Mouse (Mus musculus) right cerebral cortex, postnatal 10 days (tissue): ENCODE measurements around the gene Ncl.
"Not testable (repeated sequence)": the region's sequence is repeated elsewhere in the genome, so short reads cannot be mapped to it uniquely, and the experiment has no call there.

Experiments
- DNase-seq, 2 experiments: peaks; one replicate each; pipeline ENCODE4 v3.0.0; 2021; ENCODE audit warnings: low spot score in 2 of 2

Ncl gene

DNA sequence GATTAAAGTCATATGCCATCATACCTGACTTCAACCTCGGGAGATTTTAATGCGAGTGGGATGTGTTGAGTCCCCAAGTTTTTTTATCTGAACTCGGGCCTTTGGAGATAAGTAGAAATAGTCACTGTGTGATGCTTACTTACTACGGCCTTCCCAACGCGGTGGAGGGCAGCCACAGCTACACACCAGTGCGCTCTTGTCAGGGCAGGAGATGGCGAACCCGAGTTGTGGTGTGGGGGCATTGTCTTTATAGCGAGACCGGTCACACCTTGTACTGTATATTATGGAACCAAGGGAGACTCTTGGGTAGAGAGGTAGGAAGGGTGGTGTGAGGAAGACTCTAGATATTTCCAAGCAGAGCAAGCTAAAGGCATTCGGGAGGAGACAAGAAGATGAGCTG, 1.2 kb upstream of the Ncl start:
- no peak for DNase-seq

DNA sequence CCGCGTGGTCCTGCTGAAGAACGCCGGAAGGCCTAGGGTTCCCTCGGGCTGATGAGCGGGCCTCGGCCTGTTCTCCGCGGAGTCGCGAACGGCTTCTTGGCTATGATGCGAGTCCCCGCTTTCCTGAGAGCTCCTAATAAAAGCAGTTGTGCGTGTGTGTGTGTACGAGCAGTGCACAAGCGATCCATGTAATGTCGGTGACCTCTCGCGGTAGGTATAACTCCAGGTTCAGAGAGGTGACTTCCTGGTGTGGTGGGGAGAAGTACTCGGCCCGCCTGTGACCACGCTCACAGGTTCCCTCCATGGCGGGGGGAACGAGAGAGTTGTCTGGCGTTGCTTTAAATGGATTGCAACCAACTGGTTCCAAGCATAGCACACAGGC, 589 bp upstream of the Ncl start:
- DNase-seq = no peak

DNA sequence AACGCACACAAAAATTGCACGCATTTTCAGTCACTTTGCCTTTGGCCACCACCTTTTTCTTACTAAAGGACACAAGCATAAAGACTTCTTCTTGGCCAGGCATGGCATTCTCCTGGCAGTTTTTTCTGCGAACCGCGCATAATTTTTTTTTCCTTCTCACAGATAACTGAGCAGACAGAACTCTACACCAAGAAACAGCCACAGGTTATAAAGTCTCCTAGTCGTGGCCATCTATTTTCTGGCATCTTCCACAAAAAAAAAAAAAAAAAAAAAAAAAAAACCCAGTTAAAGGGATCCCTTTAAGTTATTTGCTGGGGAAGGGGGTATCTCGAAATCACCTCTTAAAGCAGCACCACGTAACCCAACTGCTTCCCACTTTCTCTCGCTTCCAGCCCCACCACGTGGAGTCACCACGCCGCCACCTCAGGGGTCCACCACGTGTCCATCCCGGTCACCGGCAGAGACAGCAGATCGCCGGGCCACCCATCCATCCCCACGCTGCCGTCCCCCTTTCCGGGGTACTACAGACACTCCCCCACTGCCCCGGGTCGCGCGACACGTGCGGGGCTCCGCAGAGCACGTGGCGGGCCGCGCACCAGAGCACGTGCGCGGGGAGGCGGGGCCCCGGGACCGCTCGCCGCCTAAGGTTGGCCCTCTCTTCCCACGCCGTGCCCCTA, 833 bp downstream of the Ncl start:
- no peak for DNase-seq

DNA sequence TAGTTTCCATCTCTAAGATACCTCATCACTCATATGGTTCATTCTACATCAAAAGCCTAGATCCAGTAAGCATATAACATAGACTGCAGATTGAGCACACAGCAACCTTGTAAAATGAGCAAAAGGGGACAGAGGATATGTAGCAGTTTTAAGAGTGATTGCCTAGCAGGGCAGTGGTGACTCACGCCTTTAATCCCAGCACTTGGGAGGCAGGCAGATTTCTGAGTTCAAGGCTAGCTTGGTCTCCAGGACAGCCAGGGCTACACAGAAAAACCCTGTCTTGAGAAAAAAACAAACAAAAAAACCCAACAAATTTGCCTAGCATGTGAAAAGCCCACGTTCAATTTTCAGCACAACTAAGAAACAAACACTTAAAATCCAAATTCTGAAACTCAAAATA, 5.0 kb downstream of the Ncl start:
- DNase-seq = no peak

DNA sequence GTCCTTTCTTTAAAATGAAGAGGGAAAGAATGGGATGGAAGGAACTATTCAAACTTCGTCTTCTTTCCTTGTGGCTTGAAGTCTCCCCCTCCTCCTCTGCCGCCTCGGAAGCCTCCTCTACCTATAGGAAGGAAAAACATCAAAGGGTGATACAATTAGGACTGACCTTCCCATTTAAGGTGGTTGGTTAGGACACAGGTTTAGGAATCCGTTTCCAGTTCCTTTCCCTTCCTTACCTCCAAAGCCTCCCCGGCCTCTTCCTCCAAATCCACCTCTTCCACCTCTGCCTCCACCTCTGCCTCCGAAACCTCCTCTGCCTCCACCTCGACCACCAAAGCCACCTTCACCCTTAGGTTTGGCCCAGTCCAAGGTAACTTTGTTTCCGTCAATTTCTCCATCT, 8.6 kb downstream of the Ncl start:
- DNase-seq = no peak

DNA sequence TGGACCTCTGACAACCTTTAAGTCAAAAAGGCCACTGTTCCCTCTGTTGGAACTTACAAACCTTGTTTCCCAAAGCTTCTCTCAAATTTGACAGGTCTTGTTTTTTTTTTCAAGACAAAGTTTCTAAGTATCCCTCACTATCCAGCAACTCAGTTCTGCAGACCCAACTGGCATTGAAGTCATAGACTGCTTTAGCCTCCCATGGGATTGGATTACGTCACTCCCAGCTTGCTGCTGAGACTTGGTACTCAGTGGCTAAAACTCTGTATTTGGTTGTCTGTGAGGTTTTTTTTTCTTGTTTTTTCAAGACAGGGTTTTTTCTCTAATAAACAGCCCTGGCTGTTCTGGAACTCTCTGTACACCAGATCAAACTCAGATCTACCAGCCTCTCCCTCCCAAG, 9.5 kb downstream of the Ncl start:
- no peak for DNase-seq

DNA sequence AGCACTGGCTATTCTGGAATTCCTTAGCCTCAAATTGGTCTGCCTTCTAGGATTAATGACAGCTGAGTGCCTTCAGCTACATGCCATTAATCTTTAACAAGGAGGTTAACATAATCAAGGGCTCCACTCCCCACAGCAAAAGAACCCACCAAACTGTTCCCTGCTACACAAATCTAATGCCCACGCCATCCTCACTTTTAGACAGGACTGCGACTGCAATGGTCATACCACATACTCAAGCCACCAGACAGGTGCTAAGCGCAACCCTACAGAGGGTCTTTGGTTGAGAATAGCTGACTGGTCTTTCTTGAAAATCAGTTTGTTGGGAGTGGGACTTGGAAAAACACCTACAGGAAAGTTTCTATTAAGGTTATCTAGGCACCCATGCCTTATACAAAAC, 10.0 kb downstream of the Ncl start:
- DNase-seq = no peak

DNA sequence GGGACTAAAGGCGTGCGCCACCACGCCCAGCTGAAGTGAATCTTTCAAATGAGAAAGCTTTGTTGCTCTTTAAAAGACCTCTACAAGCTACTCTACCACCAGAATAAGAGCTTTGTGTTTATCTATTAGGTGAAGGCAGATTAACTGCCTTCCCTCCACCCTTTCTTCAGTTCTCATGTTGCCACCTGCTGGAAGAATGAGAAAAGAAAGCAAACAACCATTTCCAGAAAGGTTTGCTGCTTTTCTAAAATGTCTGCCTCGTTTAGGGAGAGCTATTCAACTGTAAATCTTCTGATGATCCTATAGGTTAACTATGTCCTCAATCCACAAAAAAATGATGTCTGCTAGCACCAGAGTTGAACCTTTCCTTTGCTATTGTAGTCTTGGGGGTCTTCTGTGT, 10.4 kb downstream of the Ncl start:
- DNase-seq = no peak

DNA sequence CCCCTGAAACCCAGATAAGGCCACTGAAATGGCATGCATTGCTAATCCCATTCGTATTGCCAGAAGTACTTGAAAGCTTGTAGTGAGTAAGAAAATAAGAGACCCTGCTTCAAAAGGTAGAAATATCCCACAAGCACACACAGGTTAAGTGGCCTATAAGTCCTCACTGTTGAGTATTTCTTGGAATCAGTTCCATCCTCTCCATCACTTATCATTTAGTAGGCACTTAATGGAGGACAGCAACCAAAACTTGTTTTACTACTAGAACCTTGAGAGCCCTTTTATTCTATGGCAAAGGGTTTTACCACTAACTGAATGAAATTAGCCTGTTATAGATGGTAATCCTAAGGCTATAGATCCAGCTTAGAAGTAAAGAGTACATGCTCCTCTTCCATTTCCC, 11.1 kb downstream of the Ncl start:
- DNase-seq = no peak

DNA sequence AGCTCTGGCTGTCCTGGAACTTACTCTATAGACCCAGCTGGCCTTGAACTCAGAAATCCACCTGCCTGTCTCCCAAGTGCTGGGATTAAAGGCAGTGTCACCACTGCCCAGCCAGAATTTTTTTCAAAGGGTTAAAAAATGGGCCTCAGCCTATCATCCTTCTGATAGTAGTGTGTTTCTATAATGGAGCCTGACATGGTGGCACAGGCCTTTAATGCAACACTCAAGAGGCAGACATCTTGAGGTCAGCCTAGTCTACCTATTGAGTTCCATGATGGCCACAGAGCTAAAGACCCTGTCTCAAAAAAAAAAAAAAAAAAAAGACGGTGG, 11.5 kb downstream of the Ncl start:
- no peak for DNase-seq

DNA sequence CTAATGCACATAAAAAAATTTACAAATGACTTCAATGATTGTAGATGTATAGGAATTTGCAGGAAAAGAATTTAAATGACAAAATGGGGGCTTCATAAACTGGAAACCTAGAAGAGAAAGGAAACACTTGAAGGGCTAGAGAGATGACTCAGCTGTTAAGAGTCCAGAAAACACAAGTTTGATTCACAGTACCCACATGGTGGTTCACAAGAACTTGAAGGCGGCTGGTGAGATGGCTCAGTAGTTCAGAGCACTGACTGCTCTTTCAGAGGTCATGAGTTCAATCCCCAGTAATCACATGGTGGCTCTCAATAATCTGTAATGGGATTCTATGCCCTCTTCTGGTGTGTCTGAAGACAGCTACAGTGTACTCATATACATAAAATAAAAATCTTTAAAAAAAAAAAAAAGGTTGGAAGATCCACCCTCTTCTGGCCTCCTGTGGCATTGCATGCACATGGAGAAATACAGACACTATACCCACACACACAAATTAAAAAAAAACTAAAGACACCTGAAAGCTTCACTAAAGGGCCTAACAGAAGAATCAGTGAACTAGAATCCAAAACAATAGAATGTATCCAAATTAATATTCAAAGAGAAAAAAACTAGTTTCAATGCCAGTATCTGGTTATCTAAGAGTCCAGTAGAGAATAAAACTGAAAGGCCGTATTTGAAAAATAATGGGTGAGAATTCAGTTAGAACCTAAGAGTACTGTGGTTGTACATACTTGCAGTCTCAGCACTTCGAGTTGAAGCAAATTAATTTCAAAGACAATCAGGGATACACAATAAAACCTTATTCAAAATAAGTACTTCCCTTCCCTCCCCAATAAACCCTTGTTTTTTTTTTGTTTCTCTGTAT, 12.1 kb downstream of the Ncl start:
- no peak for DNase-seq

DNA sequence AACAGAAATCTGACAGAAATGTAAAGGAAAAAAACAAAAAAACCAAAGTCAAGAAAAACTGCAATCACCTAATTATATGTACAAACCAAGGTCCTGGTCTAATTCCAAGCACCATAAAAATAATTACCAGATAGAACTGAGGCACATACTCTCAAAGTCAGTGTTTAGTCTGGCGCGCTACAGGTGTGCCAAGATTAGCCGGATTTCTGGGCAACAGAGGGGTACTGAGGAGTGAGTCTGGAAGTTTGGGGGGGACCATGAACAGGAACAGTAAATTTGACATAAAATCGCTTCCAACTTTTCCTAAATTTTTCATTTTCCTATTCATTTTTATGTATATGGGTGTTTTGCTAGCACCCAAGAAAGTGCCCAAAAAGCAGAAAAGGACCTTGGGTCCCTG, 13.2 kb downstream of the Ncl start:
- no peak for DNase-seq

DNA sequence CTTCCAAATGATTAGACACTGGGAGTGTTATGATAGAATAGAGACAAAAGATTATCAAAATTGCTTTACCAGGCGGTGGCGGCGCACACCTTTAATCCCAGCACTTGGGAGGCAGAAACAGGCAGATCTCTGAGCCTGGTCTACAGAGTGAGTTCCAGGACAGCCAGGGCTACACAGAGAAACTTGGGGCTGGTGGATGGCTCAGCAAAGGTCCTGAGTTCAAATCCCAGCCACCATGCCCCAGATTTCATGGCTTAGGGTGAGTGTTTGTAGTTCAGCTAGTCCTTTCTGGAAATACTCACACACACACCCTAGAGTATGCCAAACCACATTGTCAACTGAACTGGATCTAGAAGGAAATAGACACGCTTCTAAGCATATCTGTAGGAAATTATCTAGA, 14.1 kb downstream of the Ncl start:
- DNase-seq = no peak

DNA sequence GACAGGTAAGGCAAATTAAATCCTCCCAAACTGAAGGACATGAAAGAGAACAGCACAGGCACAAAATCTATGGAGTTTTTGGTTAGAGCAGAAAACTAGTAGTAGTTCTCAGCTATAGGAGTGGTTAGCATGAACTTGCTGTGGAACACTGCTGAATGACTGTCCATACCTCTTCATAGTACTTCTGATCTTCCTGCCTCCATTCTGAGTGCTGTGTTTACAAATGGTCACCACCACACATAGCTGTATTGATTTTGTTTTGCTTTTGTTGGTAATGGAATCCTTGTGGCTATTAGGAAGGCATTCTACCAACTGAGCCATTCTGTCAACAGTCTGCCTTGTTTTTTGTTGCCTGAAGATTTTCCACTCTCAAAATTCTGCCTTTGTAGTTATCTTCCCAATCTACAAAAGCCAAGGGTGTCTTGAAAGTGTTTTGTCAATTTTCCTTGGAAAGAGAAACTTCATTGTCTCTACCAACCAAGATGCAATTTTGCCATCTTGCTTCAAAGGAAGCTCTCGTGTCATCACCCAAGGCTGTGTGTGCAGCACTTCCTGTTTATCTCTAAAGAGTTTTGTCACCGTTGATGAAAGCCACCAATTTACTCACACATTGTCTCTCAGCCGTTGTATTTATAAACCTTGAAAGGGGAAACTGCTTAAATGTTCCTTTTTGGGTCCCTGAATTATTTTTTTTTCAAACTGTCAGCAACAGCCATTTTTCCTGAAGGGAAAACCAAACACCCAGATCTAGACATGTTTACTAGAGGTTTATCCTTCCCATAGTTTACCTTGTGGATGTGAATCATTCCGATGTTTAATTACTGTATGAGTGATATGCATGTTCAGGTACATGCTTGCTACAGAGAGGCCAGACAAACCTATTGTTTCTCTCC, 15.0 kb downstream of the Ncl start:
- DNase-seq = no peak

DNA sequence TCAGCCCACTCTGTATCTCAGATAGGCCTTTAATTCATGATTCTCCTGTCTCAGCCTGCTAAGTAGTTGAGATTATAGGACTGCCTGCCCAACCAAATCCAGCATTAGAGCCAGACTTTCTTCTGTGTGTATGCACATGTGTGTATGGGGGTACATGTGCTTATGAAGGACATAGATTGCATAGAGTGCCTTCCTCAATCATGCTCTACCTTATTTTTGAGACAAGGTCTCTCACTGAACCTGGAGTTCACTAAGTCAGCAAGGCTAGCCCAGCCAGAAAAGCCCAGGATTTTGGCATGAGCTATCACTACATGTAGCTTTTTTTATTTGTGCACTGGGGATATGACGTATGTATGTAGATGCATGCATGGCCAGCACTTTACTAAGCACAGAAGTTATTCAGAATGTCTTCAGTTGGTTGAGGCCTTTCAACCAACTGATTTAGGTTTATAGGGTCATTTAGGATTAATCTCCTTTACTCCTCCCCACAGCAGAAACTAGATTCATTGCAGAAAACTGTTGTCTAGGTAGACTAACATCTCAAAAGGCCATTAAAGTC, 16.0 kb downstream of the Ncl start:
- DNase-seq = no peak

DNA sequence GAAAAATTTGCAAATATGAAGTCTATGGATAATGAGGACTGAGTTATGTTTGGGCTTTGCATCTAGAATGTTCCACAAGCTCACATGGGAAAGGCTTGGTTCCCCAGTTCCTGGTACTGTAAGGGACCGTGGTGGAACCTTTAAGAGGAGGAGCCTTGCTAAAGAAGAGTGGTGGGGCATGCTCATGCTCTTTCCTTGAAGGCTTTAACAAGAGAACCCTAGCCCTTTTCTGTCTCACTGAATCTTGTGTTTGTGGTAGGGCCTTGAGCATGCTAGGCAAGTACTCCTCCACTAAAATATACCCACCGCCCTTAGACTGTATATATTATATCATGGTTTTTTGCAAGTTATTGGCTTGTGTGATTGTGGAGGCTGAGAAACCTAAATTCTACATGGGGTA, 16.8 kb downstream of the Ncl start:
- no peak for DNase-seq

DNA sequence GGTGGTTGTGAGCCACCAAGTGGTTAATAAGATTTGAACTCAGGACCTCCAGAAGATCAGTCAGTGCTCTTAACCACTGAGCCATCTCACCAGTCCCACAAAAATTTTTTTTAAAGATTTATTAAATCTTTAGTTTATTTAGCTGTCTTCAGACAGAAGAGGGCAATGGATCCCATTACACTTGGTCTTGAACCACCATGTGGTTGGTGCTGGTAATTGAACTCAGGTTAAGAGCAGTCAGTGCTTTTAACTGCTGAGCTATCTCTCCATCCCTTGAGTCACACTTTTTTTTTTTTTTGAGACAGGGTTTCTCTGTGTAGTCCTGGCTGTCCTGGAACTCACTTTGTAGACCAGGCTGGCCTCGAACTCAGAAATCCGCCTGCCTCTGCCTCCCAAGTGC, 18.1 kb downstream of the Ncl start:
- DNase-seq = not testable (repeated sequence)

DNA sequence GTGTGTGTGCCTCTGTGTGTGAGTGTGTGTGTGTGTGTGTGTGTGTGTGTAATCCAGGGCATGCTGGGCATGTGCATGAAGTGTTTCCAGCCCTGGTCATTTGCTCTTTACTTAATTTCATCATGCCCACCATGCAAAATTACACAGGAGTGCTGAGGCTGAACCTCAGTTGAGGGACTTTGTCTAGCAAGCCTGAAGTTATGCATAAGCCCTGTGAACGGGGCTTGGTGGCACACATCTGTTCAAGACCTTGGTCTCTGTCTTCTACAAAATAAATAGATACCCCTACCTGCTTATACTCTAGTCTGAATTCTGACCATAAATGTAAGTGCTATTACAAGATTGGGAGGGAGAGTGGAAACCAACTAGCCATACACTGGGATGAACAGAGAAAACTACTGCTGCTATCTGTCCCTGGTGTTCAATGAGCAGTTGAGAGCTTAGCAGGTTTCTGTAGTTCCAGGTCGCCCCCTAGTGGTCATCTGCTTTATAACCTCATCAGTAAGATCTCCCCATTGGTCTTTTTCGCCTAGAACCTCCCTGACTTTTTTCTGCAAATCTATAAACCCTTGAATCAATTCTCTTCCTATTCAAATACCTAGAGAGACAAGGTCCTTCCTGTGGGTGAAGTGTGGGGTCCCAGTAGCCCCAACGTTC, 19.9 kb downstream of the Ncl start:
- DNase-seq = peak; percentile 88 to 92

DNA sequence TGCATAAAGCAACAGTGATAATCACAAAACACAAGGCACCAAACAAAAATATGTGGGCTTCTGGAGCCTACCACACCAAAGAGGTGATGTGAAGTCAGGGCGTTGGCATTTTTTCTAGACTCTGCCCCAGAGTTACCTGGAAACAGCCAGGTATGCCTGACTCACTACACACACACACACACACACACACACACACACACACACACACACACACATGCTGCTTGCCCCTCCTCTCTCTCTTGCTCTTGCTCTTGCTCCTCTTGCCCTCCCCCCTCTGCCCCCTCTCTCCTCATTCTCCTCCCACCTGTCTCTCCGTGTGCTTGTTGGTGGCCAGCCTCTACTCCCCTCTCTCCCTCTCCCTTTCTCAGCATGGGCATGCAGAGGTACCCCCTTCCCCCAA, 22.9 kb downstream of the Ncl start:
- DNase-seq = no peak

DNA sequence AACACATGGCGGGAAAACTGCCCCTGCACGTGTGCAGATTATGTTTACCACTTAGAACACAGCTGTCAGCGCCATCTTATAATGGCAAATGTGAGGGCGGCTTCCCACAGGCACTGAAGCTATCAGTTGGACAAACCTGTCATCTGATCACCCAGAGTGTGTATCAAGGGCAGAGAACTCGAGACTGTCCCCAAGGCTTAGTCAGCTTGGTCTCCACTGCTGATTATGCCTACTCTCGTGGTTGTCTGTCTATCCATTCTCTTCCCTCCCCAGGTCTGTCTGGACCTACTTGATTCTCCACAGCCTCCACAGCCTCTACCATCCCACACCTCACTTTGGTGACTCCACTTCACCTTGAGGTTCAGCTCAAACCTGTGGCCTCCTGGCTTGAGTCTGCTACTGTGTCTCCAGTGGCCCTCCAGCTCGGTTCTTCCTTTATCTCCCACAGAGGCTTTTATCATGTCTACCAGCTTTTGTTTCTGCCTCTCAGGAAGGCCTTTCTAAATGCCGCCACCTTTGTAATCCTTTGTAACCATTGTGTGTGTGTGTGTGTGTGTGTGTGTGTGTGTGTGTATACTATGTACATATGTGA, 38.3 kb downstream of the Ncl start:
- DNase-seq = no peak

DNA sequence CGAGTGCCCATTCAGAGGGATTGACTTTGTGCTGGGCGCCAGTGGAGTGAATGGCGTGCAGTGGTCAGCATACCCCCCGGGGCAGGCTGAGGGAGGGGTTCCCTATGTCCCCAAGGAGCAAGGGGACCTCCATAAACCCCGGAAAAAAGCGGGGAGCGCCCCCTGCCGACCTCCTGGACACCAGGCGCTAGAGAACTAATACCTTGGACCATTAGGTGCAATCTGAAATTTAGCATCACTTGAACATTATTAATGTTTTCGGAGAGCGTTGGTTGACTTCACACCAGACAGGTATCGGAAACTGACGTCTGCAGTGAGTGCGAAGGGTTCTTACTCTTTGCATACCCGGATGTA, 45.5 kb downstream of the Ncl start:
- DNase-seq = no peak
